20 mouse cellular contexts compared by ENCODE assay signal in the genomic region with DNA sequence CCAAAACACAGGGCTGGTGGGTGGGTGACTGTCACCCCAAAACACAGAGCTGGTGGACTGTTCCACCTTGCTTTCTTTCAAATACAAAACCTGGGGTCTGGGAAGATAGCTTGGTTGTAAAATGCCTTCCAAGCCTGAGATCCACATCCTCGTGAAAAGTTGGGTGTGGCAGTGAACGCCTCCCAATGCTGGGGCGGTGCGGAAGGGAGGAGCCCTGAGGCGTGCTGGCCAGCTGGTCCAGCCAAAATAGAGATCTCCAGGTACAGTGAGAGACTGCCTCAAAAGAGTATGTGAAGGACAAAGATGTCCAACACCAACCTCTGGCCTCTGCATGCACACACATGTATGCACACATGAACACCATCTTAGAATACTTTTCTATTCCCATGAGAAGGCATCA. TPM values are rescaled to one million over a fixed set of nuclear protein-coding genes. Genes with fewer than 3 reads are reported as not detected.
DNase-seq lines count a peak whose midpoint lies in the region; ATAC-seq and TF ChIP-seq lines count a peak whose summit lies in the region.
"Had no signal": no experiment of that assay in that cellular context is flagged by ENCODE, and none has a peak within 500 bp of the region (broad histone marks: within the 10 kb centered on the region; RNA-seq: fewer than 3 reads in every experiment).

No protein-coding gene starts in this region.

- no peak overlapping the region for H3K9ac ChIP-seq in liver, embryonic 11.5 days (ENCODE audit: low read depth, low read length)
- H3K9ac ChIP-seq in liver, embryonic 14.5 days (replicated peaks), result peak overlapping the region; percentile 45
- H3K9ac ChIP-seq in forebrain, embryonic 15.5 days (replicated peaks), result no peak overlapping the region
- H3K9ac ChIP-seq: embryonic facial prominence, embryonic 12.5 days; forebrain, embryonic 13.5 days; heart, embryonic 15.5 days; hindbrain, embryonic 14.5 days had no signal

- WGBS in liver, embryonic 11.5 days, result 78% methylated on average over 5 of the region's 5 CpGs
- WGBS in liver, embryonic 14.5 days (ENCODE audit: insufficient replicate concordance), result 54% methylated on average over 5 of the region's 5 CpGs
- WGBS in forebrain, embryonic 15.5 days, result 89% methylated on average over 5 of the region's 5 CpGs

- no peaks in the 10 kb centered on the region; the same call in 1 of the 2 replicates for H3K4me1 ChIP-seq in liver, embryonic 11.5 days (replicated peaks; ENCODE audit: control insufficient read depth, insufficient read depth, low read length)
- H3K4me1 ChIP-seq in liver, embryonic 14.5 days (replicated peaks; ENCODE audit: control insufficient read depth in 2 of 2, insufficient read depth in 2 of 2, low read length in 1 of 2), result peaks cover 45 to 49% of the 10 kb centered on the region in 2 experiments
- no peaks in the 10 kb centered on the region for H3K4me1 ChIP-seq in forebrain, embryonic 15.5 days
- H3K4me1 ChIP-seq: embryonic facial prominence, embryonic 12.5 days; forebrain, embryonic 13.5 days; heart, embryonic 15.5 days; hindbrain, embryonic 10.5 days had no signal

- H3K4me2 ChIP-seq in liver, embryonic 11.5 days, result no peak overlapping the region
- H3K4me2 ChIP-seq in liver, embryonic 14.5 days (ENCODE audit: low read depth), result peak overlapping the region; percentile 63
- H3K4me2 ChIP-seq in forebrain, embryonic 15.5 days (replicated peaks), result no peak overlapping the region
- H3K4me2 ChIP-seq: embryonic facial prominence, embryonic 12.5 days; forebrain, embryonic 13.5 days; heart, embryonic 15.5 days; hindbrain, embryonic 14.5 days had no signal

- no peak for TF ChIP-seq CTCF in liver, embryonic 14.5 days (IDR thresholded peaks at IDR 0.05; ENCODE audit: low read depth)

- no peaks in the 10 kb centered on the region for H3K9me3 ChIP-seq in liver, embryonic 11.5 days (ENCODE audit: control insufficient read depth, low read length)
- no peaks in the 10 kb centered on the region for H3K9me3 ChIP-seq in liver, embryonic 14.5 days (ENCODE audit: control insufficient read depth, low read length)
- no peaks in the 10 kb centered on the region for H3K9me3 ChIP-seq in forebrain, embryonic 15.5 days
- H3K9me3 ChIP-seq: embryonic facial prominence, embryonic 12.5 days; forebrain, embryonic 13.5 days; G1E; heart, embryonic 15.5 days; hindbrain, embryonic 10.5 days had no signal

- no peak overlapping the region for H3K27ac ChIP-seq in liver, embryonic 11.5 days (ENCODE audit: low read depth, low read length)
- peak overlapping the region; percentile 71 for H3K27ac ChIP-seq in liver, embryonic 14.5 days
- H3K27ac ChIP-seq in forebrain, embryonic 15.5 days (replicated peaks), result no peak overlapping the region
- H3K27ac ChIP-seq: embryonic facial prominence, embryonic 12.5 days; forebrain, embryonic 13.5 days; gastrocnemius, adult 2 months; heart, embryonic 15.5 days; hindbrain, embryonic 10.5 days; hindbrain, embryonic 14.5 days had no signal

- TF ChIP-seq EP300 in liver, embryonic 14.5 days (IDR thresholded peaks at IDR 0.05; ENCODE audit: low read depth), result no peak

- DNase-seq in liver, result peak; percentile 86
- no peak for DNase-seq in liver, embryonic 11.5 days (ENCODE audit: low spot score)
- no peak for DNase-seq in liver, embryonic 14.5 days (ENCODE audit: low read depth in 3 of 3, low spot score in 3 of 3)
- no peak for DNase-seq in adrenal gland, postnatal 36 days
- DNase-seq: adrenal gland, adult 8-10 months; cerebellum, adult 11-12 months; cerebellum, adult 9-10 months; cerebellum, postnatal 25 days; gastrocnemius, adult 2 months; gastrocnemius, postnatal 25 days; heart, postnatal 14 days had no signal

- H3K4me3 ChIP-seq in liver, embryonic 11.5 days (ENCODE audit: low read depth, low read length), result no peak overlapping the region
- H3K4me3 ChIP-seq in liver, embryonic 14.5 days (ENCODE audit: insufficient read depth in 1 of 2, low read depth in 2 of 2, low read length in 2 of 2), result peak overlapping the region in 1 of 2 experiments; percentile 10; a peak in 1 of 4 replicates
- H3K4me3 ChIP-seq in forebrain, embryonic 15.5 days, result no peak overlapping the region
- H3K4me3 ChIP-seq: embryonic facial prominence, embryonic 12.5 days; forebrain, embryonic 13.5 days; gastrocnemius, adult 2 months; heart, embryonic 15.5 days; hindbrain, embryonic 10.5 days had no signal

- no peak for ATAC-seq in liver, embryonic 11.5 days (replicated peaks; ENCODE audit: low FRiP score)
- ATAC-seq in erythroid progenitor cell, adult 5-6 weeks (replicated peaks; ENCODE audit: low FRiP score, poor library complexity, severe bottlenecking), result peak; percentile 76
- peak; percentile 62 for ATAC-seq in liver, embryonic 14.5 days (ENCODE audit: insufficient read depth)
- ATAC-seq in CD4-positive, CD25-positive, alpha-beta regulatory T cell, adult 4 months, result no peak
- ATAC-seq in forebrain, embryonic 15.5 days (replicated peaks), result no peak
- ATAC-seq: forebrain, embryonic 13.5 days had no signal

- H3K36me3 ChIP-seq in liver, embryonic 11.5 days (ENCODE audit: control insufficient read depth, insufficient read depth, low read length), result peaks cover 64% of the 10 kb centered on the region
- peaks cover 55% of the 10 kb centered on the region for H3K36me3 ChIP-seq in liver, embryonic 14.5 days (replicated peaks; ENCODE audit: control insufficient read depth, insufficient read depth, low read depth)
- peaks cover 42% of the 10 kb centered on the region for H3K36me3 ChIP-seq in forebrain, embryonic 15.5 days

- no peaks in the 10 kb centered on the region for H3K27me3 ChIP-seq in liver, embryonic 11.5 days (replicated peaks; ENCODE audit: control insufficient read depth, insufficient read depth, low read length)
- H3K27me3 ChIP-seq in liver, embryonic 14.5 days (ENCODE audit: control insufficient read depth, insufficient read depth, low read length), result no peaks in the 10 kb centered on the region
- no peaks in the 10 kb centered on the region for H3K27me3 ChIP-seq in forebrain, embryonic 15.5 days
- H3K27me3 ChIP-seq: embryonic facial prominence, embryonic 12.5 days; forebrain, embryonic 13.5 days; heart, embryonic 15.5 days had no signal

RNA-seq across cellular contexts. Expression of a gene that starts 27.8 kb away (rescaled TPM):
- polyA plus RNA-seq in liver, embryonic 11.5 days (2014; fragmentation: Nextera tagmentation; extraction: Ambion mirVana), result 97.2 and 112 TPM in 2 replicates
- total RNA-seq in erythroid progenitor cell, adult 5-6 weeks (2015; ENCODE audit: low replicate concordance), result 71.4 and 112 TPM in 2 replicates
- 65.8 and 73.0 TPM in 2 replicates for total RNA-seq in erythroid progenitor cell, adult 5-6 weeks (2017; ENCODE audit: low replicate concordance)
- 34.7 and 44.7 TPM in 2 replicates for polyA plus RNA-seq in liver, embryonic 14.5 days (2012; rRNA removed)
- polyA plus RNA-seq in liver, embryonic 14.5 days (2014; fragmentation: Nextera tagmentation; extraction: Ambion mirVana), result 64.1 and 65.8 TPM in 2 replicates
- polyA plus RNA-seq in CD4-positive, CD25-positive, alpha-beta regulatory T cell, adult 4 months (2017; shearing (Covaris generic)), result 10 to 100 TPM; 54.1 to 67.2 TPM
- 10 to 100 TPM; 64.9 to 68.6 TPM for total RNA-seq in adrenal gland, postnatal 36 days (2021)
- 107 and 114 TPM in 2 replicates for polyA plus RNA-seq in forebrain, embryonic 15.5 days (2015; fragmentation: Nextera tagmentation; extraction: Ambion mirVana)

RNA-seq across cellular contexts. Expression of a gene that starts 28.1 kb away (rescaled TPM):
- polyA plus RNA-seq in liver, embryonic 11.5 days (2014; fragmentation: Nextera tagmentation; extraction: Ambion mirVana), result 47.7 and 57.1 TPM in 2 replicates
- 41.1 and 67.5 TPM in 2 replicates for total RNA-seq in erythroid progenitor cell, adult 5-6 weeks (2015; ENCODE audit: low replicate concordance)
- 47.8 and 49.5 TPM in 2 replicates for total RNA-seq in erythroid progenitor cell, adult 5-6 weeks (2017; ENCODE audit: low replicate concordance)
- polyA plus RNA-seq in liver, embryonic 14.5 days (2012; rRNA removed), result 9.4 and 11.2 TPM in 2 replicates
- polyA plus RNA-seq in liver, embryonic 14.5 days (2014; fragmentation: Nextera tagmentation; extraction: Ambion mirVana), result 24.8 and 27.6 TPM in 2 replicates
- 1 to 10 TPM; 3.8 to 4.2 TPM for polyA plus RNA-seq in CD4-positive, CD25-positive, alpha-beta regulatory T cell, adult 4 months (2017; shearing (Covaris generic))
- 10 to 100 TPM; 35.0 to 46.7 TPM for total RNA-seq in adrenal gland, postnatal 36 days (2021)
- 31.9 and 32.7 TPM in 2 replicates for polyA plus RNA-seq in forebrain, embryonic 15.5 days (2015; fragmentation: Nextera tagmentation; extraction: Ambion mirVana)

RNA-seq across cellular contexts. Expression of a gene that starts 36.9 kb away (rescaled TPM):
- polyA plus RNA-seq in liver, embryonic 11.5 days (2014; fragmentation: Nextera tagmentation; extraction: Ambion mirVana), result 69.9 and 74.3 TPM in 2 replicates
- total RNA-seq in erythroid progenitor cell, adult 5-6 weeks (2015; ENCODE audit: low replicate concordance), result 108 and 132 TPM in 2 replicates
- total RNA-seq in erythroid progenitor cell, adult 5-6 weeks (2017; ENCODE audit: low replicate concordance), result 110 and 121 TPM in 2 replicates
- 14.7 and 23.2 TPM in 2 replicates for polyA plus RNA-seq in liver, embryonic 14.5 days (2012; rRNA removed)
- 27.8 and 29.0 TPM in 2 replicates for polyA plus RNA-seq in liver, embryonic 14.5 days (2014; fragmentation: Nextera tagmentation; extraction: Ambion mirVana)
- 10 to 100 TPM; 53.1 to 58.5 TPM for polyA plus RNA-seq in CD4-positive, CD25-positive, alpha-beta regulatory T cell, adult 4 months (2017; shearing (Covaris generic))
- total RNA-seq in adrenal gland, postnatal 36 days (2021), result 10 to 100 TPM; 32.1 to 37.3 TPM
- 67.1 and 68.0 TPM in 2 replicates for polyA plus RNA-seq in forebrain, embryonic 15.5 days (2015; fragmentation: Nextera tagmentation; extraction: Ambion mirVana)

RNA-seq across cellular contexts. Expression of a gene that starts 37.5 kb away (rescaled TPM):
- polyA plus RNA-seq in liver, embryonic 11.5 days (2014; fragmentation: Nextera tagmentation; extraction: Ambion mirVana), result 126 TPM in 2 replicates
- total RNA-seq in erythroid progenitor cell, adult 5-6 weeks (2015; ENCODE audit: low replicate concordance), result 191 and 241 TPM in 2 replicates
- total RNA-seq in erythroid progenitor cell, adult 5-6 weeks (2017; ENCODE audit: low replicate concordance), result 160 and 213 TPM in 2 replicates
- polyA plus RNA-seq in liver, embryonic 14.5 days (2012; rRNA removed), result 23.3 and 42.1 TPM in 2 replicates
- 92.6 and 99.8 TPM in 2 replicates for polyA plus RNA-seq in liver, embryonic 14.5 days (2014; fragmentation: Nextera tagmentation; extraction: Ambion mirVana)
- polyA plus RNA-seq in CD4-positive, CD25-positive, alpha-beta regulatory T cell, adult 4 months (2017; shearing (Covaris generic)), result 100 to 1,000 TPM; 107 to 113 TPM
- 100 to 1,000 TPM; 100 to 113 TPM for total RNA-seq in adrenal gland, postnatal 36 days (2021)
- 53.8 and 55.8 TPM in 2 replicates for polyA plus RNA-seq in forebrain, embryonic 15.5 days (2015; fragmentation: Nextera tagmentation; extraction: Ambion mirVana)

Comparison
In these comparisons a context has a peak if more than half of its experiments do, and no peak if none do; other contexts are left out.
1. ATAC-seq: peak in erythroid progenitor cell, adult 5-6 weeks (single experiment) and liver, embryonic 14.5 days (single experiment); none in liver, embryonic 11.5 days (single experiment), CD4-positive, CD25-positive, alpha-beta regulatory T cell, adult 4 months (single experiment) and forebrain, embryonic 15.5 days (single experiment).